Mouse (Mus musculus): ENCODE measurements at regions not wholly inside any gene's neighbourhood (a gene's known extent, or its start where the extent isn't known, plus 50 kb on each side); places are given as distances from the start of the nearest gene placed in this dataset.

GRCm38 (mm10) chr1:144306284-144306683 is 57.2 kb upstream of the Rgs1 start:
- TF ChIP-seq CTCF (IDR thresholded peaks at IDR 0.05; ENCODE audit: control insufficient read depth, insufficient read depth, insufficient replicate concordance, low read depth, low read length) = no peak
- no peak for TF ChIP-seq POLR2A (IDR thresholded peaks at IDR 0.05; ENCODE audit: control insufficient read depth, low read depth, low read length)
- no peaks in the 10 kb centered on the region for H3K4me1 ChIP-seq (ENCODE audit: control insufficient read depth, insufficient read depth, low read length)
- H3K36me3 ChIP-seq (ENCODE audit: control insufficient read depth, insufficient read depth, low read length) = no peaks in the 10 kb centered on the region

GRCm38 (mm10) chr1:144300670-144301069 is 51.6 kb upstream of the Rgs1 start:
- Histone ChIP-seq H3K4me1 (ENCODE audit: control insufficient read depth, insufficient read depth, low read length) (no peaks in the 10 kb centered on the region), H3K27me3 (ENCODE audit: control insufficient read depth, insufficient read depth, low read length) (no peaks in the 10 kb centered on the region), H3K36me3 (ENCODE audit: control insufficient read depth, insufficient read depth, low read length) (no peaks in the 10 kb centered on the region), H3K27ac (ENCODE audit: control insufficient read depth, insufficient read depth, low read depth, low read length) (no peak overlapping the region), H3K4me3 (ENCODE audit: control insufficient read depth, low read depth, low read length) (no peak overlapping the region)
- TF ChIP-seq CTCF (IDR thresholded peaks at IDR 0.05; ENCODE audit: control insufficient read depth, insufficient read depth, insufficient replicate concordance, low read depth, low read length) = no peak
- TF ChIP-seq POLR2A (IDR thresholded peaks at IDR 0.05; ENCODE audit: control insufficient read depth, low read depth, low read length) = no peak

More at GRCm38 (mm10) chr1:144306284-144306683, 57.2 kb upstream of the Rgs1 start:
- H3K27me3 ChIP-seq (ENCODE audit: control insufficient read depth, insufficient read depth, low read length) = no peaks in the 10 kb centered on the region
- H3K27ac ChIP-seq (ENCODE audit: control insufficient read depth, insufficient read depth, low read depth, low read length) = no peak overlapping the region
- H3K4me3 ChIP-seq (ENCODE audit: control insufficient read depth, low read depth, low read length) = no peak overlapping the region
